Mouse (Mus musculus) Muller cell, postnatal 12 days (primary cell): Measurements from ENCODE around the gene Sema4d.

Experiments used
- DNase-seq: peaks from one replicate; pipeline ENCODE4 v3.0.0-alpha.2; 2015; ENCODE audit errors: inconsistent ontology term

Gene Sema4d

GRCm38 (mm10) chr13:51814646-51815045 lies 21.1 kb upstream of the Sema4d start:
- no peak for DNase-seq

DNA sequence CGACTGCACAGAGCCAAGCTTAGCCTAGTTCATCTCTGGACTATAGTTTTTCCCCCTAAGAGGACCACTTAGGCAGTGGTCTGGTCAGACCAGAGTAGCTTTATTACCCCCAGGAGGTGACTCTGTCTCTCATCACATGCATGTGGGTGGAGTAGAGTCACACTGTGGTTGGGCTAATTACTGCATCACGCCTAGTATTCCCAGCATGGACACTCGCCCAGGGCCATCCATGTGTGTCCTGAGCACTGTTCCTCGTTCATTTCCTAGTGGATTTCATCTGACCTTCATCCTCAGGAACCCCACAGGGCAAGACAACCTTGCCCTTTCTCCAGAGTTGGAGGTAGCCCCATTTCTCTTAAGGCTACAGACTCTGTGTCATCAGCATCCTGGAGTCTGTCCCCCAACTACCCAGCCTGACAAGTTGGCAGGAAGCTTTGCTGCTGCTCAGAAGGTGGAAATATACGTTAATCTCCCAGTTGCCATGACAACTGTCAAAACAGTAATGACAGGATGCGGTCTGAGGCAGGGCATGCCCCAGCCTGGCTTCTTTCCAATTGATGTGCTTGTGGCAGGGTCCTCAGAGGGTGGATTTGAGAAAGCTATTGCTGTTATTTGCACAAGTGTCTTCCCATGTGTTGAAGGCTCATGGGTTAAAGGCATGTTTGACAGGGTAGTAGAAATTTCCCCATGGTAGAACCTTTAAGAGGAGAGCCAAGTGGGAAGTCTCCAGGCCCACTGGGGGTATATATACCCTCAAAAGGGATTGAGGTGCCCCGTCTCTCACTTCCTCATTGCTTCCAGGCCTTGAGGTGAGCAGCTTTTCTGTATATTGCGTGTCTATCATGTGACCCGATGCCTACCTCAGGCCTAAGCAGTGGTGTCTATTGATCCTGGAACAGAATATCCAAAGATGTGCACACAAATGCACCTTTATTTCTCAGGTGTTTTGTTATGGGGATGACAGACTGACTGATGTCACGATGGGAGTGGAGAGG lies 20.4 kb upstream of the Sema4d start:
- DNase-seq = no peak

DNA sequence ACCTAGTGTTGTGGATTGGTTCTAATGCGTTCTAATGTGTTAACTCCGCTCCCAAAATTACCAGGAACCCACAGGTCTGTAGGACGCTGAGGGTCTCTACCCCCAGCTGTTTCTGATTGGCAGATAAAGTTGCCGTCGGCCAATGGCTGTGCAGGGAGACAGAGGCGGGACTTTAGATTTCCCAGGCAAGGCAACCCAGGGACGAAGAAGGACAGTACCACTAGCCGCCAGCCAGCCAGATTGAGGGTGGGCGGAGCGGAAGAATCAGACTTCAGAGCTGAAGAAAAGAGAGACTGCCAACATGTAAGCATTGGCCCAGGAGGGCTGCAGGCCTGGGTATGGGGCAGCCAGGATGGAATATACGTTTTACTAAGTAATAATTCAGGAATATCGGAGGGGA lies 14.6 kb upstream of the Sema4d start:
- no peak for DNase-seq

GRCm38 (mm10) chr13:51806220-51806619 lies 12.7 kb upstream of the Sema4d start:
- no peak for DNase-seq

DNA sequence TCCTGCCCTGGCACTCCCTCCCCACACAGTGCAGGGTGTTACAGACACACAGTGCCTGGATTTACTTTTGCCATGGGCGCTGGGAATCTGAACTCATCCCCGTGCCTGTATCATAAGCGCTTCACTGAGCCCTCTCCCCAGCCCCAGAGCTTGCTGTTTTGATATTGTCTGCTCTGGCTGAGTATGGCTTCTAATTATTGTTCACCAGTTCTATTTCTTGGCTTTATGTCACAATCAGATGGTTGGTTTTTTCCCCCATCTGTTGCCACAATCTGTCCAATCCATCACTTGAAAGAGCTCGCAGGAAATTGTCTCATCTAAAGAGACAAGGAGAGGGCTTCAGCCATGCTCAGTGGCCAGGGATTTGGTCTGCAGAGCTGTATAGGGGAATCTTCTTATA lies 12.1 kb upstream of the Sema4d start:
- no peak for DNase-seq

DNA sequence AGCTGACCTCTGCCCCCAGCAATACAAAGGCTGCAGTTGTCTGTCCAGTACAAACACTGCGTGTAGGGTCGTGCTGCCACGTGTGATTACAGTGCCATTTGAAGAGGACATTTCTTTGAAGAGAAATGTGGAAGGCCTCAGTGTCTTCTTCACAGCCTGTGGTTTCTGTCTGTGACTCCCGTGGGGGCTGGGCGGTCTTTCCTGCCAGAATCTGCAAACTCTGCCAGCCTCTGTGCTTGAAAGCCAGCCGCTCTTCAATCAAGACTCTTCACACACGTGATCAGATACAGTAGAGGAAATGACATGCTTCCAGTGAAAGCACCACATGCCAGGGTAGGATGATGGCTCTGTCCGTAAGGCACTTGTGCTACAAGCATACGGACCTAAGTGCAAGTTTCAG lies 7.4 kb upstream of the Sema4d start:
- peak; percentile 50 for DNase-seq

GRCm38 (mm10) chr13:51799735-51800522 lies 6.4 kb upstream of the Sema4d start:
- DNase-seq = no peak

DNA sequence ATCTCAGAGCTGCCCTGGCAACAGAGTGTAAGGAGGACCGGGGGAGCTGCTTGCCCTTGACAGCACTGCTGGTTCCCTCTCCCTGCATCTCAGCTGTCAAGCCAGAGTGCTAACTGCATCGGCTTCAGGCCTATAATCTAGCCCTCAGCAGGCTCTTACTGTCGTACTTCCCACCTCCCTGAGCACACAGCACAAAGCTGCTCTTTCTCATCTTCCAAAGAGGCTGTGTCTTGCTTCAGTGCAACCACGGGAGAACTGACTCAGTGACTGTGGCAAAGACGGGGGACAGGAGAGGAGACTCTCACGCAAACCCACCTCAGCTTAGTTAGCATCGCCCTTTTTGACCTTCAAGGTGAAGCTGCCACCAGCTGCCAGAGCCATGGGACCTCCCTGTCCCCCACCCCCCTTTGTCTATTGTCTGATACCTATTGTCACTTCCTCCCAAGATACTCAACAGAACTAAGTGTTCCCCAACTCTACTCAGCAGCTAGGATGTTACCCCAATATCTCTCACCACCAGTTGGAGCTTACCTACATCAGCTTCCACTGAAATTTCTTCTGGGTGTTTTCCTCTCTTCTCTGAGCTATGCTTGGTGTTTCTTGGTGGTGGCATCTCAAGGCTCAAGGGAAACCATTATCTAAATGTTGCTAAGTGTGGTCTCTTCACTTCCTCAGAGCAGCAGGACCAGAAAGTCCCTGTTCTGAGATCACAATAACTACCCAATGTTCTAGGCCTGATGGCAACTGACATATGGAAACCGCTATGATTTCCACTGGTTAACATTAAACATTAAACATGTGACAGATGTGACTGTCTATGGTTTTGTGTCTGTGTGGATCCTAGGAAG lies 4.6 kb upstream of the Sema4d start:
- no peak for DNase-seq

DNA sequence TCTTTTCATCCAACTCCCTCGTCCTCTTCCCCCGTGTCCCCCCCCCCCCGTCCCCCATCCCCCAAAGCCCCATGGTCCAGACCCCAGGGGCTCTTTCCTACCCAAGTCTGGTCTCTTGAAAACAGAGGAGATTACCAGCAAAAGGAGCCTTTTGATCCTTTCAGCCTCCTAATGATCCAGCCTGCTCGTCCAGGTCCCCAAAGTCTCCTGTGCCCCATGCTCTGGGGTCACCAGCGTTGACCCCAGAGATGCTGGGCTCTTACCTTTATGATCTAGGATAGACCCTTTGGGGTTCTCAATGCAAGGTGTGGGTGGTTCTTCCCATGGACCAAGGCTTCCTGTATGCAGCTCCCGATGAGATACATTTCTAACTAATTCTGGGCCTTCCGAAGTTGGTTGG lies 401 bp upstream of the Sema4d start:
- DNase-seq = no peak

GRCm38 (mm10) chr13:51792729-51793424 lies 670 bp downstream of the Sema4d start:
- DNase-seq = peak; percentile 57

DNA sequence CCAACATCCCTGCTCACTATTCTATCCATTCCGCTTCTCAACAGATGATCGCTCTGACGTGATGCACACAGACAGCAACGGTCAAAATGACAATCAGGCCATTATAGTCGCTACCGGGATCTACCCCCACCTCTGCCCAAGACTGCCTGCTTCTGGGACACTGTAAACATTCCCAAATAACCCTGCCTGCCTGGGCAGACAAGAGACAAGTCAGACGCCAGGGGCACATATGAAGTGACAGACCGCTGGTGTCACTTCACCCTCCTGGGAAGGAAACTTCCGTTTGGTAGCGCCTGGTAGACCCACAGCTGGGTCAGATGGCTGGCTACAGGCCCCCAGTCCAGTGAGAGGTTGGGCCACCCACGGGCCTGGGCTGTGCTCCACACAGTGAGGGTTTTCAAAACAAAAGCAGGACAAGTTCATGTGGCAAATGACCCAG lies 1.4 kb downstream of the Sema4d start:
- peak; percentile 86 for DNase-seq

- DNase-seq = no peak
These were observed 1.9 kb downstream of the Sema4d start for GRCm38 (mm10) chr13:51791604-51792003.

DNA sequence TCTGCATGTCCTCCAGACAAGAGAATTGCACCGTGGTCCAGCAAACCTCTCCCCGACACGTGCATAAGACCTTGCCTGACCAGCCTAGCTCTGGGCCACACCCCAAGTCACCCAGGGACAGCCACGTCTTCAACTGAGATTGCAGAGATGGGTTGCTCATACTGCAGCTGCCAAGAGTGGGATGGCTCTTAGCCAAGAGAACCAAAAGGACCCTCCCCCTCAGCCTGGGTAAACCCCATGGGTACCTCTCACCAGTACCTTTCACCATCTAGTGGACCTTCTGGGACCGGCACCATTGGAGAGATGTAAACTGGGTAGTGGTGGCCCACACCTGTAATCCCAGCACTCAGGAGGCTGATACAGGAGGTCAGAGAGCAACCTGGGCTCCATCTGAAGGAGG lies 2.8 kb downstream of the Sema4d start:
- DNase-seq = no peak

DNA sequence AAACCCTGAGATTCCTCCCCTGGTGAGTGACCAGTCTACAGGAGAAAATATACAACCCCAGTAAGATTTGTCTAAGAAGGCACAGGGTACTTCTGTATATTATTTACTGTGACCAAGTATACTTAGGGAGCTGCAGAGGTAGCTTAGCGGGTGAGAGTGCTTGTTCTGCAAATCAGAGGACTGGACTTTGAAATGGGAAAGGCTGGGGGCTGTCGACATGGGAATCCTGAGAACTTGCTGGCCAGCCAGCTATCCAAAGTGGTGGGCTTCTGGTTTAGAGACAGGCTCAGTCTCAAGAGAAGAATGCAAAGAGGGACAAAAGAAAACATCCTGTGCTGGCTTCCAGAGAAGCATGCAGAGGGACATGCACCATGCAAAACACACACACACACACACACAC lies 5.7 kb downstream of the Sema4d start:
- DNase-seq = no peak

- DNase-seq = no peak
These were observed 6.9 kb downstream of the Sema4d start for GRCm38 (mm10) chr13:51786616-51787015.

- no peak for DNase-seq
These were observed 9.1 kb downstream of the Sema4d start for GRCm38 (mm10) chr13:51784476-51784875.

DNA sequence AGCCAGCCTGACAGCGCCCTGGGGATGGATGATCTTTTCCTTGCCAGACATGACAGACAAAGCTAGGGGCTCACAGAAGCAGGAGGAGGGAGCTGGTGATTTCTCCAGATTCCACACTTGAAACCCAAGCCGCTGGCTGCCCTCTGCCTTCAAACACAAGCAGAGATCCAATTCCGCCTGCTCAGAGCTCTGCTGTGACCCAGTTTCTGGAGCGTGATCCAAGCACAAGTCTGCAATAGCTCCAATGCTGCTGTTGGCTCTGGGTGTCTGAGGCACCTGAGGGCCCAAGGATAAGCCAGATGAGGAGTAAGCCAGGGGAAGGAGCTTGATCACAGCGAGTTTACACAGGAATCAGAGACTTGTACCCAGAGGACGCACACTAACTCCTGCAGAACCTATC lies 9.7 kb downstream of the Sema4d start:
- DNase-seq = peak; percentile 66

GRCm38 (mm10) chr13:51780509-51781155 lies 12.9 kb downstream of the Sema4d start:
- DNase-seq = no peak

DNA sequence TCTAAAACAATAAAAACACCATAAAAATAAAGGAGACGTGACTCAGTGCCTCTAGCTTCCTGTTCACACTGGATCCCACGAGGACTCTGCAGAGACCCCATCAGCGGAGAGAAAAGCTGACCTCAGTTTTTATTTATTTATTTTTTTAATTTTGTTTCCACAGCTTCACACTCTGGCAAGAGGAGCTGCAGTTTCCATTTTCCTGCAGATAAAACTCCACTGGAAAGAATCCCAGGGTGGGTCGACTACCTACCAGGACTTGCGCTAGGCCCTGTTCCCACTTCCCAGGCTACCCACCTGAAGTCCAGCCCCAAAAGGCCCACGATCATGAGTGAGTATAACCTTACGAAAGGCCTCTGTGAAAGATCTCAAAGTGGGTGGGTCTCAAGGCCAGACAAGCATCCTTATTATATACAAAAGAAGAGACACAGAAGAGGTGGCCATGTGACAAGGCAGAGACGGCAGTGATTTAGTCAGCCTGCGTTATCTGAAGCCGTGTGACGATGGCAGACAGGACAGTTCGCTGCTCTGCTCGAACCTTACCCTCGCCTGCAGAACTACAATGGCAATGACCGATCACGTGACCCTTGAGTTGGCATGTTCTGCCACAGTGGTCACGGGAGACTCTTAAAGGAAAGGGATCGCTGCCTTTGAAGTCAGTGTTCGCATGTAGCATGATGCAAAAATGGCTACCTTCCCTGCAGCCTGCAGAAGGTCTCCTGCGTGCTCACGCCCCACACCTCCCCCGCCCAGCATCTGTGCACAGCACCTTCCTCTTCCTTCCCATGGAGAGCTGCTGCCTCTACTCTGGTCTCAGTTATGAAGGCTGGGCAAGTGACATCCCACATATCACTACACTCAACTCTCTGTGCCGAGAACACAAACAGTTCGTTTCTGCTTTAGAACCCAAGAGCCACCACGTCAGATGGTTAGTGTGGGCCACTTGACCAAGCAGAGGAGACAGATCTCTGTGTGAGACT lies 14.3 kb downstream of the Sema4d start:
- no peak for DNase-seq
